Mouse (Mus musculus) ES-Bruce4 (cell line): ENCODE results near the gene Ksr2.

ENCODE experiments used
- CTCF ChIP-seq: IDR thresholded peaks from one replicate; pipeline ENCODE4 v1.8.1; 2011; ENCODE audit warnings: low read depth, low read length
- EP300 ChIP-seq: IDR thresholded peaks from 2 replicates; pipeline ENCODE4 v1.6.1; 2011; ENCODE audit warnings: low read depth, low read length; ENCODE audit not compliant: insufficient read depth
- POLR2A ChIP-seq: IDR thresholded peaks from one replicate; pipeline ENCODE4 v1.8.1; 2011; ENCODE audit warnings: low read length; ENCODE audit not compliant: insufficient read depth

DNA sequence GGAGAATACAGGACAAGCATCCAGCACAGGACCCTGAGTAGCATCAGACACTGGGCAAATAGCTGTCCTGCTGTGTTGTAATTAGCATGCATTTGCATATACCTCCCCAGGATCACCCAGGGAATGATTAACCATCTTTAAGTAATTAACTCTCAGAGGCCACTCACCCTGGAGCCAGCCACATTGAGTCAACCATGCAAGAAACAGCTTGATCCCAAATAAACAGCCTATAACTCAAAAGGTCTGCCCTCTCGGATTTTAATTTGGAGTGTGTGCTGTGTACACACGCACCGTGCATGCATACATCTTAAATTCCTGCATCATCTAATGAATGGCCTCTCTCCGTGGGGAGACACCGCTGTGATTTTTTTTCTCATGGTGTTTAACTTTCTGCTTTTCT is 335.6 kb downstream of the Ksr2 start:
- no peak for TF ChIP-seq CTCF
- no peak for TF ChIP-seq POLR2A
- no peak for TF ChIP-seq EP300
